Mouse (Mus musculus): ENCODE data around the gene Prkcb.

Prkcb gene

DNA sequence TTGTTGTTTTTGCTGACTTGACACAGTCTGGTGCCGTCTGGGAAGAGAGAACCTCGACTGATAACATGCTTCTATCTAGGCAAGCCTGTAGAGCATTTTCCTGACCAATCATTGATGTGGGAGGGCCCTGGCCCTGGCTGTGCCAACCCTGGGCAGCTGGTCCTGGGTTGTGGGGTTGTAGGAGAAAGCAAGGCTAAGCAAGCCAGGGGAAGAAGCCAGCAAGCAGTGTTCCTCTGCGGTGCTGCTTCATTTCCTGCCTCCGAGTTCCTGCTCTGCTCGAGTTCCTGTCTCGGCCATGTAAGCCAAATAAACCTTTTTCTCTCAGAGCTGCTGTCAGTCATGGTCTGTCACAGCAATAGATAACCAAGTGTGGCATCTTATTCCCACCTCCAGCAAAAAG lies 121.4 kb downstream of the Prkcb start:
- DNase-seq: no peak

DNA sequence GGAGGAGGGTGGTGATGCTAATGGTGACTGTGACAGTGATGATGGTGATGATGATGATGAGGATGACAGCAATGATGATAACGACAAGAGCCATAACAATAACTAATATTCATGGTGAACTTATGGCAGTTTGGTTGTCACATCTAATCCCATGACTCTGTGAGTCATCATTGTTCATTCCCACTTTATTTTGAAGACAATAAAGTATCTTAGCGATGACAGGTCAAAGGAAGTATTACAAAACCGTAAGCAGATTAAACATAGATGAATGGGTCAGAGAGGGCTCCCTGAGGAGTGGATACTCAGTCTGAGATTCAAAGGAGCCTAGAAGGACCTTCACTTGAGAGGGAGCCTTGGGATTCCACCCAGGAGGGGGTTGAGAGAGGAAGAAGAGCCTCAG lies 122.3 kb downstream of the Prkcb start:
- DNase-seq: no peak

DNA sequence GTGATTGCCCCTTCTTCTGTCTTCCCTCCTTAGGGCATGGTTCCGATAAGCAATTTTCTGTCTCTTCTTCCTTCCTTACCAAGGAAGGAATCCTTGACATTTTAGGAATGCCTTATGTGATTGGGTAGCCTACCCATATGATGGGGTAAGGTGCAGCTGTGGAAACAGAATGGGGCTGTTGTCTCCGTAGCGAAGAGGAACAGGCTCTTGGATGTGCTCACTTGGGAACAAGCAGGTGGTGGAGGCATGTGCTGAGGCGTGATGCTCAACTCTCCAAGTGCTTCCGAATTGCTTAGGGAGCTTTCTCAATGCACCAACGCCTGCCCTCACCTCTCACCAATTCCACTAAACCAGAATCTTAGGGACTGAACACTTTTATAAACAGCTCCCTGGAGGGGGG lies 124.7 kb downstream of the Prkcb start:
- DNase-seq: no peak

DNA sequence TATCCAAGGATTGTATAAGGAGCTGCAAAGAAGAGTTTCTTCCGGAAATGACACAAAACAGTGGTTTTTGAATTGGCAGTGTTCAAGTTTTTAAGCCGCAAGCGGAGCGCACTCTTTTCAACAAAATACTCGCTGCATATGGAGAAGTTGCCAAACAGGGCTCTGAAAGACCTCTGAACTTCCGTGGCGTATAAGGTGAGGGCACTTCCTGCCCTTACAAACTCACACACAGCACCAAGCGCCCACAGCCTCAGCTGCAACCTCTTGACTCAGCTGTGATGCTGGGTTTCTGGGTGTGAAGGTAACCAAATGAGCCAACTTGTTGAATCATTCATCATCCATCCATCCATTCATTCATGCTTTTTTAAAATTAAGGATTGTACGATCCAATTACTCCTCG lies 125.6 kb downstream of the Prkcb start:
- DNase-seq: no peak

DNA sequence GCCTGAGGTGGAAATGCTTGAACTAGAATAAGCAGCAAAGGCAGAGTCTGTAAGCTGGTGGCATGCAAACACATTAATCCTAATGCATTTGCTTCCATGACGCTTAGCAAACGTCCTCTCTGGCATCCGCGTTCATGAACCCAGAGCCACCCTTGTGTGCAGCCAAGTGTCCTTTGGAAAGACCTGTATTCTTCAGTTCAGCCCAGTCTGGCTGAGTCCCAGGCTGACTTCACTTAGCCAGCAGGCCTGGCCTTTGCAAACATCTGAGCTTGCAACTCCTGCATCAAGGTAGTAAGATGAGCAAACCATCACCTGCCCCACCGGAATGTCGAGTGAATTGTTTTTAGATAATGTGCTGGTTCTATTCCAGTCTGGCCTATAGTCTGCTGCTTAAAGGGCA lies 126.1 kb downstream of the Prkcb start:
- DNase-seq: no peak

DNA sequence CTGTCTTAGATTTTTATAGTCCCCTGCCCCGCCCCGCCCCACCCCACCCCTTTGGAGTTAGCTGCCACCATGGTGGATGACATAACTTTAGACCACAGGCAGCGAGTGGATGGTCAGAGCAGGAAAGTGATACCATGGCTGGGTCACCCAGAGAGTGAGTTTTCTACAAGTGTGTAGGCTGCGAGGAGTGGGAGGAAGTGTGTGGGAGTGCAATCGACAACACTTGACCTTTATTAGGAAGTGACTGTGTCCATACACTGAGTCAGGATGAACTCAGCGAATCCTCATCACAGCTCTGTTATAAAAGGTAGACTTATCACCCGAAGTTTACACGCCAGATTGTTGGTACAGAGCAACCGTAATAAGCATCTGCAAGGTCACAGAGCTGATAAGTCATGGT lies 126.8 kb downstream of the Prkcb start:
- no peak for DNase-seq

DNA sequence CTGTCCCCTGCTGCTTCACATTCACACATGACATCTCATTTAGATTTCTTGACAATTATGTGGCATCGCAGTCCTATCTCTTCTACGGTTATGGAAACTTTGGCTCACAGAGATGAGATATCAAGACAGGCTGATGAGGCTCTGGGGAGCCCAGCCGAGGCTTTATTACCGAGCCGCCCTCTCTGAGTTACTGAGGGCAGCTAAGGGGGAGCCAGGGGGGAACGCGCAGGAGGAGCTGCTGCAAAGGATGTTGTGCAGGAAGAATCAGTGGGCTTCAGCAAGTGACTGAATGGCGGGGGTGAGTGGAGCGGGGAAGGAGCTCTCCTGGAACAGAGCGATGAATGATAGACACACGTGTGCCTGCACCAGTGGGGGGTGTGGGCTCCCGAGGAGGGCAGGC lies 127.4 kb downstream of the Prkcb start:
- no peak for DNase-seq

DNA sequence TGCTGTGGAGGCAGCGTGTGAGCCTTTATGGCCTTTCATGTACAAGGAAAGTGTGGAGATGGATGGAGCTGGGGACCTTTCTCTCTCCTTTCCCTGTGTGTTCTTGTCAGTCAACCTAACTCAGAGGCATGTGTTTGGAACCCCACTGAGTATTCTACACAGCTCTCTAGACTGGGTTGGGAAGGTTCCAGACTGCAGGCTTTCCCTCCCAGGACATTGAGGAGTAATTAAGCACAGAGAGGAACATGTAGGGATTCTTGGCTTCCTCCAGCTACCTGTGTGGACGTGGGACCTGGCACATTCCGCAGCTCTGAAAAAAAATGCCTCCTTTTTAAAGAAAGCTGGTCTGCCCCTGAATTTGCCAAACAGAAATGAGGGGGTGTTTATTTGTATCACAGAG lies 130.0 kb downstream of the Prkcb start:
- peak; percentile 66 for DNase-seq

DNA sequence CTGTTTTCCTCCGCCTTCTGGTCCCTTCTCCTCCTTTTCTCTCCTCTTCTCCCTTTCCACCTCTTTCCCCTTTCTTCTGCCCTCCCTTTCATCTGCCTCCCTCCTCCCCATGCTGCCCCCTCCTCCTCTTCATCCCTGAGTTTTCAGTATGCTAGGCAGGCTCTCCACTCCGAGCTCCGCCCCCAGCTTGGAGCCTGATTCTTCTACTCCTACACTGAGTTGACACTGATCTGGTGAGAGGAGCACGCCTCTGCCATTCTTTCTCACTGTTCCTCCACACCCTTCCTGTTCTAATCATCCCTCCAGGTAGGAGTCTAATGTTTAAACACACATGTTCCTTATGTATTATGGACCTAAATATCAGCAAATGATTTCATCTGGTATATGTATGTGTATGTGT lies 135.3 kb downstream of the Prkcb start:
- DNase-seq: no peak

DNA sequence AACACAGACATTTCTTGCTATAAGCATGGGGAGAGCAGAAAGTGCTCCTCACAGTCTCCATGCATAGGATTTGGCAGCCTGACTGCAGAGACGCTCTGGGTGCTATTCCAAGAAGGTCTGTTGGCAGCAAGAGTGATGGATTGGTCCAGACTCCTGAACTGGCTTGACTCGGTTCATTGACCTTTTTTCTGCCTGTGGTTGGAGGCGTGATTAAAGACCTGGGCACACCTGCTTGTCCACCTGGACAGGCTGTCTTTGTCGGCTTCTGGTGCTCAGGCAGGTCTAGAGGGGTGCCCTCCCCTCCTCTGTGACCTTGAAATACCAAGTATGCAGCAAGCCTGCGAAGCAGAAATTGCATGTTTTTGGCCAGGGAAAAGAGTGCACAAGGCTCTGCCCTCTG lies 140.6 kb downstream of the Prkcb start:
- peak; percentile 81 for DNase-seq

DNA sequence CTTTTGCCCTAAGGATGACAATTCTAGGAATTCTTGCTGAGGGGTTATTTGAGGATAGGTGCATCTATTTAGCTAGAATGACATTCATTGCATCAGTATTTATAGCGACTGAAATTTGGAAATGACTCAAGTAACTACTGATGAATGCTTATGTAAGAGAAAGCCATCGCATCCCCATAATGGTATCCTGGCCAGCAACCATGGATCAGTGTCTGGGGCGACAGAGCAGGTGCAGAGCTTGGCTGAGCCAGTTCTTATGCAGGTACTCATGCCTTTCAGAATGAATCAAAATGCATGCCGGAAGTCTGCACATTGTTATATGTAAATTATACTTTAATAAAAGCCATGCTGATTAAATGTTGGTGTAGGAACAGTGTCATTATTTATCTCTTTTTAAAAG lies 143.8 kb downstream of the Prkcb start:
- DNase-seq: peak; percentile 66

DNA sequence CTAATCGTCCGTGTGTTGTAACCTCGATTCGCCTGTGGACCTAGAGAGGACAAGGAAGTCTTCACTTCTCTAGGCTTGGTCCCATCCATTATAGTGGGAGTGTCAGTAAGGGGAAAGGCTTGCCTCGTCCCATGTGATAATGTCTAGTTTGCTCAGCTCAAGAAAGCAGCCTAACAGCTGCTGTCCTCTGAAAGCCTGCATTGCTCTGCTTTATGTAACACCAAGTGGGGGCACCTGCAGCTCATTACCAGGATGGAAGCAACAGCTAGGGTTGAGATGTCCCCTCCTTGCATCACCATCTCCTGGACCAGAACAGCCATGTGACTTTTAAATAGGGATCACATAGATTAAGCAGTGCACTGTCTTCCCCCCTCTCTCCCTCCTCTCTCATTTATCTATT lies 144.8 kb downstream of the Prkcb start:
- DNase-seq: no peak

DNA sequence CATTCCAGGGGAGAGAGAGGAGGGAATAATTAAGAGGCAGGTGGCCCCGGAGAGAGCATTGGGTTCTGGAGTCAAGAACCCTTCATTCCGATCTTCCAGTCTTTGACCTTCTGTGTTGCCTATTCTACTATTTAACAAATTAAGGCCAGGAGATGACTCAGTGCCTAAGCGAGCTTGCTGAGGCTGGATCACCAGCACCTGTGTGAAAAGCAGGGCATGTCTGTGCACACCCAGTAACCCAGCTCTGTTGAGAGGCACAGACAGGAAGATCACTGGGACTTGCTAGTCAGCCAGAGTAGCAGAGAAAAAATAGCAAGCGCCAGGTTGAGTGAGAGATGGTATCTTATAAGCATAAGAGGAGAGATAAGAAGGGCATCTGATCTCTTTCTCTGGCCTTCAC lies 146.4 kb downstream of the Prkcb start:
- no peak for DNase-seq

DNA sequence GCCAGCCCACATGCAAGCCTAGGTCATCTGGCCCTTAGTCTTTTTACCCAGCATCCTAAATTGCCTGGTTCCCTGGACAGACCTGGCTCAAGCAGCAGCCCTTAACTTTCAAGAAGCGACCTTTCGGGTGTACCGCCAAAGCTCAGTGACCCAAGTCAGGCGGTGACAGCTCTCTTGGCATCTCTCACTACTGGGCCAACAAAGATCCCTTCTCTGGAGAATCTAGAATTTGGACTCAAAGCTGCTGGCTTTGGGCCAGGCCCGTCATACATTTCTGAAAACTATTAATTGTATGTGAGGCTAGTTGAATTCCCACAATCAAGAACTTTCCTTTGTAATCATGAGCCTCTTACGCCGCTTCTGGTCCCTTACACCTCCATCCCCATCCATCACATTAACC lies 147.0 kb downstream of the Prkcb start:
- peak; percentile 43 for DNase-seq

DNA sequence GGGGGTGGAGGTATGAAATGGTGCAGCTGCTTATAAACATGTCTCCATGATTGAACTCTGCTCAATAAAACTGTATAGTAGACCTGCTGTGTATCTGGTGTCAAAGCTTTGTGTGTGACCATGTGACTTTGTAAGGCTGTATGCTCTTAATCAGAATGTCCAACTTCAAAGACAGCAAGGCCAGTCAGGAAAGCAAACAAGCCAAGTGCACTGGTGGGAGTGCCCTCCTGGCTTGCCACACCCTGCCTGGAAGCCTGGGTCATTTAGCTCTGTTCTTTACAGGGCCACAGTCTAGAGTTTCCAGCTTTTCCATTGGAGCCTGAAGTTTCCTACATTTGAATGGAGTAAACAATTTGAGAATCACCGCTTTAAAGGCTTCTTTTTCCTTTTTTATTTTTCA lies 148.8 kb downstream of the Prkcb start:
- no peak for DNase-seq

DNA sequence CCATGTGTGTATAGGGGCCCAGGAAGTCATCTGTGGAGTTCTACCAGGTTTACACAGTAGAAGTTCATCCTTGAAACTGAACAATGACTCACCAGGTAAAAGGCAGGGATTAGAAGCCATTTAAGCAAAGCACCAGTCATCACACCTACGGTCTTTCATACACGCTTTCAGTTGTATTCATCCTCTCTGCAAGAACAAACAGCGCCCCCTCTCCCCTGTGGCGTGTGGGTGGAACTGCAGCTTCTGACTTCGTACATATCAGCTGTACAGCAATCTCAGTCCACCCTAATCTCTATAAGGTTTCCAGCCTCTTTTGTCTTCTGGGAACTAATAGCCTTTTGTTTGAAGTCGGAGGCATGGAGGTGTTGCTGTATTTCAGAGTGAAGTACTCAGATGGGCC lies 156.5 kb downstream of the Prkcb start:
- DNase-seq: peak; percentile 44

DNA sequence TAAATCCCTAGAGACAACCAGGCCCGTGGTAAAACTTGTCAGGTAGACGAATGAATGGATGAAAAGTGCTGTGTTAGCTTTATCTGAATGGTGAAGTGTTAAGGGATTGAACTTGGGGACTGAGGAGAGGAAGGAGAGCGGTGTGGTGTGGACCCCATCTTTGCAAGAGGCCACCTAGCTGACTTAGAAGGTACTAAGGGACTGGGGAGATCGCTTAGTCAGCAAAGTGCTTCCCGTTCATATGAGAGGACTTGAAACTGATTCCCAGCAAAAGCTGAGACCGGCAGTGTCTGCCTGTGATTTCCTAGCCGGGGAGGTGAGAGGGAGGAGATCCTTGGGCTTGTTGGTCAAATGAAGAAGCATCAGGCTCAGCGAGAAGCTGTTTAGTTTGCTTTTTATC lies 164.1 kb downstream of the Prkcb start:
- no peak for DNase-seq

DNA sequence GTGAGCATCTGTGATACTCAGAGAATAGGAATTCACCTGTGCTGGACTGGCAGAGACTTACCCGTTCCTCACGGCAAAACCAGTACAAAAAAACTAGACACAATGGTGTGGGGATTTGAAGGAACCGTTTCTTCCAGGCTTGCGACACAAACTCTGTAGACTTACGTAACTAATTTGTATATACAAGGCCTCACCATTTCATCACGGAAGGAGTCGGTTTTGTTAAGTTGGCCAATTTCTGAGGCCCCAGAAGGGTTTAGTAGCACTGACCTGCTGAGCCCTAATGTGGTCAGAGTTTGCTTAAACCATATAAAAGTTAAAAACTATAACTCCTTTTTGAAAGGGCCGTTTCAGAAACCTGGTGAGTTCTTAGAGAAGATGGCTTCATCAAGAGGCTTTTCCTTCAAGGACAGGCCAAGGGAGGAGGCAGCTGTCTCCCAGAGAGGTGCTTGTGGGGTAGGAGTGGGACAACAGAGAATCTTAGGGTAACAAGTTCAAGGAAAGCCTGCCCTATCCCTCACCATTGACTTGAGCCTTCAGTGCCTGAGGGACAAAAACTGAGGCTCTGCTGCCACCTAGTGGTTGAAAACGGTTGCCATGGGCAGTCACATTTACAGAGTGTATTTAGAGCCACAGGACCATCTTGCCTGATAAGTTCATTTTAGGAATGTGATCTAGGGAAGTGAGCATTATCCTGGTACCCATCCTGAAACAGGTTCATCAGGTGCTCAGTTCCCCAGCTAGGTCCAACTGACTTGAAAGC lies 170.8 kb downstream of the Prkcb start:
- peak; percentile 68 for DNase-seq

DNA sequence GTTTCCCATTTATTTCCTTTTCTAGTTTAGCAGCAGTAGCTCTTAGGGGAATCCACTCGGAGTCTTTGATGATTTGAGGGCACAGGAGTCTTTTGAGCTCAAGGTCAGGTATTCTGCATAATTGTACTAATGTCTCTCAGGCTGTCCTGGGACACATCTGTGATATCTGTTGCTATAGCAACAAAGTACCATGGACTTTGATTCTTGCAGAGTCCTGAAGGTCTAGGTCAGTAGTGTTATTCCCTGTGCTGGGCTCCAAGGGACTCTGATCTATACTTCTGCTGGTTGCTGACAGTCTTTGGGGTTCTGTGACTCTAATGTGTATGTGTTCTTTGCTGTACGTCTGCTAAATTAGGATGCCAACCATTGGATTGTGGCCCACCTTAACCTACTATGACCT lies 171.5 kb downstream of the Prkcb start:
- DNase-seq: no peak

DNA sequence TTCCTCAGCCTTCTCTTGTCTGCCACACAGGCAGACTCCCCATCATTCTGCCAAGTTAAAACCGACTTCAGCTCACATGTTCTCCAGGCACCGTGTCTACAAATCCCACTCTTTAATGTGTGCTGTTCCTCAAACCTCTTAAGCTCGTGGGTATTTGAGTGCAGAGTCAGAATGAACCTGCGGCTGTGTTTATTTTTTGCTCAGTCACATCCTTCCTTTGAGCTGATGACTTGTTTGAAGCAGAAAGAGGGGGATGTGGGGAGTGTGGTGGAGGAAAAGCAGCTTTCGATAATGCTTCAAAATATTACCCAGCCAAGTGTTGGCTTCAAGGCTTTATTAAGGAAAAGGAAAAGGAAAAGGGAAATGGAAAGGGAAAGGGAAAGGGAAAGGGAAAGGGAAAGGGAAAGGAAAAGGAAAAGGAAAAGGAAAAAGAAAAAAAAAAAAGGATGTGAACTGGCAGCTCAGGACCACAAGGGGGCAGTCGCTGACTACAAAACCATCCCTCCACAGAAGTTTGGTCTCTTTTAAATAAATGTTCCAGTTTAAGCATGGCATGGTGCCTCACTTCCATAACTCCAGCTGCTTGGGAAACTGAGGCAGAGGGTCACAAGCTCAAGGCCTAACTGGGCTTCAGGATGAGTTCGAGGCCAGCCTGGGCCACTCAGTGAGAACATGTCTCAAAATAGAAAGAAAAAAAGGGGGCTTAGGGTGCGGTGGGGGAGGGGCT lies 177.4 kb downstream of the Prkcb start:
- no peak for DNase-seq

DNA sequence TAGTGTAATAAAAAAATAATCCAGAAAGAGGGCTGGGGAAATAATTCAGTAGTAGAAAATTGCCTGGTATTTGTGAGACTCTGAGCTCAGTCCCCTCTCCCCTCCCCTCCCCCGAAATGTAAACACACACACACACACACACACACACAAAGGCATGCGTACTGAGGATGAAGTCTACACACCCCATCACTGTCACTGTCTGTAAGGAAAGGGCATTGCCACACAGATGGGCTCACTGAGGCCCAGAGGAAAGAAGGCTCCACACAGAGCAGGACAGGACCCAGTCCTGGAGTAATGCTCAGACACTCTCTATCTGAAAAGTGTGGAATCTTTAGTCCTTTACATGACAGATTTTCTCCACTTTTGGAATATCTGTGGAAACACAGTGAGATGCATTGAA lies 178.2 kb downstream of the Prkcb start:
- DNase-seq: no peak

DNA sequence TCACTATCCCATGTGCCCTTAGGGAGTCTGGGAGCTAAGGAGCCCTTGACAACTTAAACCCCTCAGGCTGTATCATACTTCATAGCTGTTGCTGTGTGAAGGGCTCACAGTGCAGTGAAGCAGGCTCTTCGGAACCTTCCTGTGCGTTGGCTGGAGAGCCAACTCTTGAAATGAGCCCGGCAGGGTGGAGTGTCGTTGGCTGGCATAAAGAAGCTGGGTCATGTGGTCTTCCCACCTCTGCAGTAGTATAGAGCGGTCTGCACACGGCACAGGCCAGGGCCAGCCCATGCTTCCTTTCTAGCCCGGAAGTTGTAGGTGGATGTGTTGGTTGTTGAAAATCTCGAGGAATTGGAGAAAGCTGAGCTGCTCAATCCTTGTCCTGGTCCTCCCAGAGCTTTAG lies 179.3 kb downstream of the Prkcb start:
- DNase-seq: no peak

DNA sequence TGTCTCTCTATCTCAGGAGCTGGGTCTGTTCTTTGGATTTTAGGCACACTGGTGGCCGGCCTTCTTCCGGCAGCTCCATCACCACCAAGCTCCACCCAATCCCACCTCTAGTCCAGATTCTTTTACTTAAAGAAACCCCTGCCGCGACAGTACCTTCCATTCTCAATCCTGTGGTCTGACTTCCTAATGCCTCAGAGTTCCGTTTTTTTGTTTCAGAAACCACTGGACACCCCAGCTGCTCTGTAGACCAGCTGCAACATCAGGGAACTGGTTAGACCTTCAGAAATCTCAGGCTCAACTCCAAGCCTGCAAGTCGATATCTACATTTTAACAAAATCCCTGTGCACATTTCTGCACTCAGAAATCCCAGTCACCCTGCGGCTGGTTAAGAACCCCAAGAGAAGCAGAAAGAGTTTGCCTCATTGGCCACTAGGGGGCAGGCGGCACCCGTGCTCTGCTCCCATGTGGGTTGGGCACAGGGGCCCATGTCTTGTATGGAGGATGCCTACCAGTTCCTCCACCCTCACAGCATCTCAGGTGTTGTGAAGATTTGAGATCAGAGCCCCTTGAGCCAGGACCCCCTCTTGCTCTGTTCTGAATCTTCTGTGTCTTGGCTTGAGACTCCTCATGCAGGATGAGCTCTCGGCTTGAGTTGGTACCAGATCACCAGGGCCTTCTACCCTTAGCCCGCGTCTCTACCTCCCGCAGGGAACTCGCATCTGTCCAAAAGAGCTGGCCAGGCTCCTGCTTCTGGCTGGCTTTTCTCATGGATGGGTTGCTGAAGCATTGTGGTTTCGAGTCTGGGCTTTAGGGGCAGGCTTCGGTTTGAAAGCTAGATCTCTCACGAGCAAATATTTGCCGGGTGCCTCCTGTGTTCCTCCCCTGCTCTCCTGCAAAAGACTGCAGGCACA lies 182.1 kb downstream of the Prkcb start:
- peak; percentile 79 for DNase-seq

DNA sequence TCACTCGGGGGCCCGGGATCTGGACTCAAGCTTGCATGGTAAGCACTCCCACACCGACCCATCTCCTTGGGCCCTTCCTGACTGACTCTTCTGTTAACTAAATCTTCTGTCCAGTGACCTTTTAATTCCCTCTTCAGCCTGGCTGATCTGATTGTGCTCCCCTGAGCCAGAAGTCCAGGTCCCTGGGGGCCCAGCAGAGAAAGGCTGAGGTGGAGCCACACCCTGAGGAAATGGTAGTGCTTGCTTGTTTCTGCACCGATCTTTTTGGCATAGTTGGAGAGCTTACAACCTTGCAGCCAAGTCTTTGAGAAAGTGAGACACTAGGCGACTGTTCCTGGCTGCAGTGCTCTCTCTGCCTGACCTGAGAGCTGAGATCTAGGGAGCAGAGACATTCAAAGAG lies 183.7 kb downstream of the Prkcb start:
- DNase-seq: no peak
